In genomic region chr10:79609276-79609675, GRCm38 (mm10) we compare ENCODE assay signal across 24 mouse cellular contexts. TPM values are rescaled to one million over a fixed set of nuclear protein-coding genes. Genes with fewer than 3 reads are reported as not detected.
A peak's percentile ranks its signal among the peaks of the same experiment; 100 is the strongest.
DNase-seq lines count a peak whose midpoint lies in the region; TF ChIP-seq lines count a peak whose summit lies in the region.
"Had no signal": no experiment of that assay in that cellular context is flagged by ENCODE, and none has a peak within 500 bp of the region (broad histone marks: within the 10 kb centered on the region; RNA-seq: fewer than 3 reads in every experiment).

No protein-coding gene starts in this region.

- no peak for TF ChIP-seq CTCF in layer of hippocampus, adult 2 months (conservative IDR thresholded peaks at IDR 0.05)

- H3K27ac ChIP-seq in layer of hippocampus, adult 2 months, result peak overlapping the region; percentile 0; the same call in 1 of the 2 replicates
- H3K27ac ChIP-seq: embryonic facial prominence, embryonic 13.5 days; embryonic facial prominence, embryonic 15.5 days; forebrain, embryonic 10.5 days; forebrain, embryonic 12.5 days; forebrain, embryonic 15.5 days had no signal

- intact Hi-C loops in gastrocnemius, postnatal 14 days (cut with DNase I; ENCODE audit: low total_unique reads), result no loop called here

- no peak for DNase-seq in layer of hippocampus, adult 2 months (ENCODE audit: low spot score in 2 of 2)
- DNase-seq in layer of hippocampus, postnatal 25 days (ENCODE audit: extremely low spot score in 1 of 2, low spot score in 1 of 2), result no peak
- DNase-seq in MN1 (ENCODE audit: low spot score), result peak; percentile 68
- peak; percentile 42 for DNase-seq in brain, adult 2 months (ENCODE audit: low read depth, low spot score)
- DNase-seq in gastrocnemius, postnatal 14 days, result no peak
- DNase-seq: adrenal gland, adult 8-10 months; adrenal gland, postnatal 14 days; adrenal gland, postnatal 36 days; cerebellum, adult 11 months; cerebellum, adult 18-20 months; cerebellum, adult 8-10 months; cerebellum, adult 9-11 months; cerebellum, postnatal 36 days; embryo, embryonic 11 days had no signal

- H3K4me3 ChIP-seq in layer of hippocampus, adult 2 months, result no peak overlapping the region
- H3K4me3 ChIP-seq: embryonic facial prominence, embryonic 13.5 days; embryonic facial prominence, embryonic 15.5 days; erythroblast, embryonic 14.5 days; forebrain, embryonic 10.5 days; forebrain, embryonic 12.5 days; forebrain, embryonic 15.5 days had no signal

RNA-seq across cellular contexts. Expression of gene C2cd4c, which starts 4.5 kb away (rescaled TPM):
- total RNA-seq in layer of hippocampus, adult 2 months (2021), result 10 to 100 TPM; 15.5 to 16.6 TPM
- total RNA-seq in layer of hippocampus, postnatal 25 days (2021), result 10 to 100 TPM; 12.1 to 12.3 TPM
- under 1 TPM; 0.11 to 0.12 TPM for total RNA-seq in gastrocnemius, postnatal 14 days (2021)
- total RNA-seq: common myeloid progenitor, adult 5-6 weeks; MEL had no signal

RNA-seq across cellular contexts. Expression of gene Theg, which starts 22.1 kb away (rescaled TPM):
- total RNA-seq in layer of hippocampus, adult 2 months (2021), result 1 to 10 TPM in 1 of 2 experiments, not detected in 1; 1.2 TPM
- total RNA-seq in layer of hippocampus, postnatal 25 days (2021), result under 1 TPM in 1 of 2 experiments, not detected in 1; 0.44 TPM
- total RNA-seq in gastrocnemius, postnatal 14 days (2021), result not detected
- total RNA-seq: adrenal gland, adult 18-20 months; adrenal gland, adult 8-10 months; adrenal gland, postnatal 14 days; adrenal gland, postnatal 36 days; common myeloid progenitor, adult 5-6 weeks; ES-E14; MEL had no signal

RNA-seq across cellular contexts. Expression of gene Shc2, which starts 28.4 kb away (rescaled TPM):
- total RNA-seq in layer of hippocampus, adult 2 months (2021), result 10 to 100 TPM; 44.7 to 49.4 TPM
- total RNA-seq in layer of hippocampus, postnatal 25 days (2021), result 10 to 100 TPM; 39.2 to 48.2 TPM
- total RNA-seq in gastrocnemius, postnatal 14 days (2021), result 1 to 10 TPM; 2.3 to 3.3 TPM
- total RNA-seq: common myeloid progenitor, adult 5-6 weeks; MEL had no signal

RNA-seq across cellular contexts. Expression of gene Odf3l2, which starts 36.3 kb away (rescaled TPM):
- under 1 TPM; 0.29 to 0.38 TPM for total RNA-seq in layer of hippocampus, adult 2 months (2021)
- under 1 TPM in 1 of 2 experiments, not detected in 1; 0.22 TPM for total RNA-seq in layer of hippocampus, postnatal 25 days (2021)
- 10 to 100 TPM in 1 of 2 experiments, 1 to 10 TPM in 1; 1.1 to 12.4 TPM for total RNA-seq in gastrocnemius, postnatal 14 days (2021)
- total RNA-seq: adrenal gland, adult 18-20 months; adrenal gland, adult 8-10 months; adrenal gland, postnatal 14 days; adrenal gland, postnatal 36 days; common myeloid progenitor, adult 5-6 weeks; ES-E14; MEL had no signal

RNA-seq across cellular contexts. Expression of gene Mier2, which starts 54.3 kb away (rescaled TPM):
- total RNA-seq in layer of hippocampus, adult 2 months (2021), result 10 to 100 TPM; 60.1 to 61.6 TPM
- 10 to 100 TPM; 53.2 to 56.4 TPM for total RNA-seq in layer of hippocampus, postnatal 25 days (2021)
- total RNA-seq in gastrocnemius, postnatal 14 days (2021), result 10 to 100 TPM; 10.3 to 10.6 TPM

Comparison
In these comparisons a context has a peak if more than half of its experiments do, and no peak if none do; other contexts are left out.
1. DNase-seq: peak in MN1 (single experiment) and brain, adult 2 months (single experiment); none in layer of hippocampus, adult 2 months (0 of 2), layer of hippocampus, postnatal 25 days (0 of 2) and gastrocnemius, postnatal 14 days (single experiment).
2. RNA of gene C2cd4c, which starts 4.5 kb away (total RNA-seq): 15.5 to 16.6 TPM in layer of hippocampus, adult 2 months and 12.1 to 12.3 TPM in layer of hippocampus, postnatal 25 days; 0.11 to 0.12 TPM in gastrocnemius, postnatal 14 days; every median in the first group is over 10 times any median in the second.
3. RNA of gene Shc2, which starts 28.4 kb away (total RNA-seq): 44.7 to 49.4 TPM in layer of hippocampus, adult 2 months and 39.2 to 48.2 TPM in layer of hippocampus, postnatal 25 days; 2.3 to 3.3 TPM in gastrocnemius, postnatal 14 days; every median in the first group is over 4 times any median in the second.